In the genomic region with DNA sequence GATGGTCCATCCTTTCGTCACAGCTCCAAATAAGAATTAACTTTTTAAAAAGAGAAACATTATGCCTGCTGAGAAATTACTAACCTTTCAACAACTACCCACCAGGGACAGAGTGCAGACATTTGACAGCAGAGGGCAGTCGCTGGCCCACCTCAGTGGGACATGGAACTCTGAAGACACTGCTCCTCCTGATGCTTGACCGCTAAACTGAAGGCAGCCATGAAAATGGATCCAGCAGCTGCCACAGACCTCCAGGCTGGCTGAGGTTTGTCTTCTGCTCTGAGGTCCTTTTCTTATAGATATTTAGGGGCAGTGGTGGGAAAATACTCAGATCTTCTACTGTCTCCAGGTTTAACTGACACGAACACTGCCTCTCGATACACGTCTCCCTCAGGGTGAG, we compare ENCODE assay signal across 26 mouse cellular contexts.
"Had no signal": no experiment of that assay in that cellular context is flagged by ENCODE, and none has a peak within 500 bp of the region (broad histone marks: within the 10 kb centered on the region; RNA-seq: fewer than 3 reads in every experiment).

No protein-coding gene starts in this region.

- H3K36me3 ChIP-seq: embryonic facial prominence, embryonic 10.5 days; embryonic facial prominence, embryonic 12.5 days; embryonic facial prominence, embryonic 13.5 days; embryonic facial prominence, embryonic 15.5 days; forebrain, embryonic 10.5 days; forebrain, embryonic 12.5 days; forebrain, embryonic 15.5 days had no signal

- H3K9ac ChIP-seq: embryonic facial prominence, embryonic 12.5 days; embryonic facial prominence, embryonic 13.5 days; embryonic facial prominence, embryonic 15.5 days; forebrain, embryonic 12.5 days; forebrain, embryonic 13.5 days; forebrain, embryonic 15.5 days; forebrain, postnatal 0 days had no signal

- H3K4me3 ChIP-seq: embryonic facial prominence, embryonic 10.5 days; embryonic facial prominence, embryonic 12.5 days; embryonic facial prominence, embryonic 13.5 days; embryonic facial prominence, embryonic 15.5 days; erythroblast, embryonic 14.5 days; forebrain, embryonic 10.5 days; forebrain, embryonic 12.5 days; forebrain, embryonic 13.5 days; forebrain, embryonic 15.5 days; gastrocnemius, adult 2 months; heart, adult 2 months had no signal

- H3K9me3 ChIP-seq: embryonic facial prominence, embryonic 10.5 days; embryonic facial prominence, embryonic 12.5 days; embryonic facial prominence, embryonic 13.5 days; embryonic facial prominence, embryonic 15.5 days; forebrain, embryonic 10.5 days; forebrain, embryonic 12.5 days; forebrain, embryonic 13.5 days; forebrain, embryonic 15.5 days had no signal

- H3K27me3 ChIP-seq: embryonic facial prominence, embryonic 12.5 days; embryonic facial prominence, embryonic 13.5 days; embryonic facial prominence, embryonic 15.5 days; forebrain, embryonic 12.5 days; forebrain, embryonic 13.5 days; forebrain, embryonic 15.5 days had no signal

- ATAC-seq: forebrain, embryonic 13.5 days; forebrain, embryonic 14.5 days; forebrain, embryonic 15.5 days; forebrain, embryonic 16.5 days; forebrain, postnatal 0 days had no signal

- H3K27ac ChIP-seq: embryonic facial prominence, embryonic 10.5 days; embryonic facial prominence, embryonic 12.5 days; embryonic facial prominence, embryonic 13.5 days; embryonic facial prominence, embryonic 15.5 days; forebrain, embryonic 10.5 days; forebrain, embryonic 12.5 days; forebrain, embryonic 13.5 days; forebrain, embryonic 15.5 days; gastrocnemius, adult 2 months; heart, adult 2 months had no signal

- H3K4me1 ChIP-seq: forebrain, embryonic 12.5 days; forebrain, embryonic 15.5 days had no signal

- DNase-seq: cerebellum, adult 9-10 months; cerebellum, adult 9-11 months; cerebellum, postnatal 10 days; cerebellum, postnatal 14 days; cerebellum, postnatal 25 days; cerebellum, postnatal 36 days; embryo, embryonic 11 days; forebrain, postnatal 0 days; gastrocnemius, adult 2 months; gastrocnemius, postnatal 10 days; gastrocnemius, postnatal 14 days; gastrocnemius, postnatal 25 days; gastrocnemius, postnatal 36 days; heart, adult 18-20 months; heart, adult 2 months had no signal

- H3K4me2 ChIP-seq: embryonic facial prominence, embryonic 12.5 days; embryonic facial prominence, embryonic 13.5 days; embryonic facial prominence, embryonic 15.5 days; forebrain, embryonic 12.5 days; forebrain, embryonic 13.5 days; forebrain, embryonic 15.5 days had no signal
